Comparison of ENCODE assay signal across 24 mouse cellular contexts in the genomic region with DNA sequence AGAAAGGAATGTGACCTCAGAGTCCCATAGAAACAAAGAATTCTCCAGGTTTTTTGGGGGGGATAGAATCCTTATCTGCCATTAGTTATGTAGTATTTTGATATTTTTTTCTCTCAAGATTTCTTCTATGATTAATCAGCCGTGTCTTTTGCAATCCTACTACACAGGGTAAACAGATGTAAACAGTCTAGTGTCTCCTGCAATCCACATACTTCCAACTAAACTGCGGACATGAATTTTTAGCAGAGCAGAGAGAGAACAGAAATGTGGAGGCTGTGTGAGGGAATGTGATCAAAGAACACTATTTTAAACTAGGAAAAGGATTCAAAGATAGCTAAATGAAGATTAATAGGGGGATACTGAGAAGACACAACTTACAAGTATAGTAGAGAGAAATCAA.
A peak's percentile ranks its signal among the peaks of the same experiment; 100 is the strongest.
DNase-seq lines count a peak whose midpoint lies in the region; ATAC-seq and TF ChIP-seq lines count a peak whose summit lies in the region.
"Had no signal": no experiment of that assay in that cellular context is flagged by ENCODE, and none has a peak within 500 bp of the region (broad histone marks: within the 10 kb centered on the region; RNA-seq: fewer than 3 reads in every experiment).

No protein-coding gene starts in this region.

- H3K27ac ChIP-seq in lung, embryonic 14.5 days (ENCODE audit: low read depth), result no peak overlapping the region
- H3K27ac ChIP-seq in lung, embryonic 16.5 days (ENCODE audit: low read length), result no peak overlapping the region
- H3K27ac ChIP-seq: embryonic facial prominence, embryonic 10.5 days; embryonic facial prominence, embryonic 12.5 days; forebrain, embryonic 13.5 days; forebrain, embryonic 15.5 days had no signal

- WGBS in lung, embryonic 14.5 days, result 28% methylated on average over 2 of the region's 2 CpGs
- 29% methylated on average over 2 of the region's 2 CpGs for WGBS in lung, embryonic 16.5 days

- H3K9ac ChIP-seq in lung, embryonic 14.5 days, result no peak overlapping the region
- H3K9ac ChIP-seq in lung, embryonic 16.5 days (ENCODE audit: low read length), result no peak overlapping the region
- H3K9ac ChIP-seq: embryonic facial prominence, embryonic 12.5 days; forebrain, embryonic 13.5 days; forebrain, embryonic 15.5 days had no signal

- no peak for TF ChIP-seq CTCF in lung, embryonic 14.5 days (IDR thresholded peaks at IDR 0.05; ENCODE audit: low read depth)

- no peaks in the 10 kb centered on the region for H3K4me1 ChIP-seq in lung, embryonic 14.5 days (ENCODE audit: insufficient read depth)
- no peaks in the 10 kb centered on the region for H3K4me1 ChIP-seq in lung, embryonic 16.5 days (replicated peaks; ENCODE audit: control insufficient read depth, insufficient read depth, low read length)
- H3K4me1 ChIP-seq: embryonic facial prominence, embryonic 10.5 days; embryonic facial prominence, embryonic 12.5 days; forebrain, embryonic 13.5 days; forebrain, embryonic 15.5 days had no signal

- ATAC-seq in lung, embryonic 14.5 days (ENCODE audit: insufficient read depth), result peak; percentile 68; the same call in 1 of the 2 replicates
- ATAC-seq in lung, embryonic 16.5 days (ENCODE audit: low read depth), result peak; percentile 85
- ATAC-seq: activated CD4-positive, CD25-positive, alpha-beta regulatory T cell, adult 4 months; CD4-positive, CD25-positive, alpha-beta regulatory T cell, adult 4 months; forebrain, embryonic 13.5 days; forebrain, embryonic 15.5 days; Patski had no signal

- H3K4me3 ChIP-seq in lung, embryonic 14.5 days (ENCODE audit: low read depth, low read length), result no peak overlapping the region
- H3K4me3 ChIP-seq in lung, embryonic 16.5 days (ENCODE audit: low read length), result no peak overlapping the region
- H3K4me3 ChIP-seq: embryonic facial prominence, embryonic 10.5 days; embryonic facial prominence, embryonic 12.5 days; forebrain, embryonic 13.5 days; forebrain, embryonic 15.5 days had no signal

- H3K4me2 ChIP-seq in lung, embryonic 14.5 days, result no peak overlapping the region
- no peak overlapping the region for H3K4me2 ChIP-seq in lung, embryonic 16.5 days (ENCODE audit: low read depth, low read length)
- H3K4me2 ChIP-seq: embryonic facial prominence, embryonic 12.5 days; forebrain, embryonic 13.5 days; forebrain, embryonic 15.5 days had no signal

- H3K36me3 ChIP-seq in lung, embryonic 14.5 days (ENCODE audit: insufficient read depth), result no peaks in the 10 kb centered on the region
- no peaks in the 10 kb centered on the region for H3K36me3 ChIP-seq in lung, embryonic 16.5 days (ENCODE audit: control insufficient read depth, insufficient read depth, low read length)
- H3K36me3 ChIP-seq: embryonic facial prominence, embryonic 10.5 days; embryonic facial prominence, embryonic 12.5 days; forebrain, embryonic 15.5 days; G1E had no signal

- H3K27me3 ChIP-seq in lung, embryonic 14.5 days (ENCODE audit: insufficient read depth, low read length), result no peaks in the 10 kb centered on the region
- no peaks in the 10 kb centered on the region for H3K27me3 ChIP-seq in lung, embryonic 16.5 days (ENCODE audit: control insufficient read depth, insufficient read depth, low read depth, low read length)
- H3K27me3 ChIP-seq: CH12.LX; embryonic facial prominence, embryonic 12.5 days; forebrain, embryonic 13.5 days; forebrain, embryonic 15.5 days had no signal

- DNase-seq in lung, embryonic 14.5 days, result peak; percentile 30
- no peak for DNase-seq in lung, adult 18-20 months
- DNase-seq in lung, postnatal 10 days, result no peak
- peak; percentile 2 for DNase-seq in retina, postnatal 1 day
- no peak for DNase-seq in retina, embryonic 14.5 days (ENCODE audit: low spot score)
- DNase-seq: adrenal gland, adult 8-10 months; adrenal gland, postnatal 14 days; adrenal gland, postnatal 36 days; B cell, adult 2 months; cerebellum, adult 11-12 months; cerebellum, adult 2 months; cerebellum, adult 9-10 months; cerebellum, postnatal 10 days; cerebellum, postnatal 25 days had no signal

- H3K9me3 ChIP-seq in lung, embryonic 14.5 days (ENCODE audit: low read depth, low read length), result no peaks in the 10 kb centered on the region
- H3K9me3 ChIP-seq in lung, embryonic 16.5 days (ENCODE audit: control insufficient read depth, low read length), result no peaks in the 10 kb centered on the region
- H3K9me3 ChIP-seq: embryonic facial prominence, embryonic 10.5 days; embryonic facial prominence, embryonic 12.5 days; forebrain, embryonic 13.5 days; forebrain, embryonic 15.5 days; G1E had no signal

Comparison
In these comparisons a context has a peak if more than half of its experiments do, and no peak if none do; other contexts are left out.
1. DNase-seq: peak in lung, embryonic 14.5 days (single experiment) and retina, postnatal 1 day (single experiment); none in lung, adult 18-20 months (0 of 2), lung, postnatal 10 days (single experiment) and retina, embryonic 14.5 days (single experiment).